Mouse (Mus musculus) limb, embryonic 11.5 days (tissue): Measurements from ENCODE around the gene Cog7. TPM values are rescaled to one million over a fixed set of nuclear protein-coding genes. Genes with fewer than 3 reads are reported as not detected.

Experiments
- ATAC-seq: fragments of 200-750 bp; cut with Nextera tagmentation; 2 replicates; pipeline ENCODE4 v1.8.0; 2017; ENCODE audit warnings: low read depth; ENCODE audit not compliant: insufficient number of reproducible peaks, low FRiP score, low TSS enrichment
- DNase-seq: peaks from one replicate; pipeline ENCODE4 v3.0.0-alpha.2; 2015; ENCODE audit warnings: low spot score
- H3K27ac ChIP-seq: fragments of 300-500 bp; sonication (generic); replicated peaks from 2 replicates; pipeline ENCODE4 v1.5.1; 2014; ENCODE audit warnings: low read depth, mild to moderate bottlenecking, low read length
- H3K27me3 ChIP-seq: fragments of 300-500 bp; sonication (generic); 2 replicates; pipeline ENCODE4 v1.6.1; 2014; ENCODE audit warnings: mild to moderate bottlenecking, low read length, mixed read lengths; ENCODE audit not compliant: control insufficient read depth, insufficient read depth
- H3K36me3 ChIP-seq: fragments of 300-500 bp; sonication (generic); 2 replicates; pipeline ENCODE4 v1.6.1; 2014; ENCODE audit warnings: mild to moderate bottlenecking, low read length, moderate library complexity, mixed read lengths; ENCODE audit not compliant: control insufficient read depth, insufficient read depth
- H3K4me1 ChIP-seq: fragments of 300-500 bp; sonication (generic); 2 replicates; pipeline ENCODE4 v1.6.1; 2014; ENCODE audit warnings: low read length, mixed read lengths; ENCODE audit not compliant: control insufficient read depth, insufficient read depth
- H3K4me2 ChIP-seq: fragments of 300-500 bp; sonication (generic); 2 replicates; pipeline ENCODE4 v1.6.1; 2014; ENCODE audit warnings: low read depth, mild to moderate bottlenecking, moderate library complexity; ENCODE audit not compliant: severe bottlenecking
- H3K4me3 ChIP-seq: fragments of 300-500 bp; sonication (generic); 2 replicates; pipeline ENCODE4 v1.5.1; 2014; ENCODE audit warnings: low read depth, low read length
- H3K9ac ChIP-seq: fragments of 300-500 bp; sonication (generic); 2 replicates; pipeline ENCODE4 v1.6.1; 2014; ENCODE audit warnings: mild to moderate bottlenecking, low read length
- H3K9me3 ChIP-seq: fragments of 300-500 bp; sonication (generic); 2 replicates; pipeline ENCODE4 v1.6.1; 2016; ENCODE audit warnings: low read length; ENCODE audit not compliant: control insufficient read depth
- WGBS: fragments of 180-500 bp; shearing (Covaris S2); extraction: QIAGEN DNeasy Blood & Tissue Kit; methylation state at CpG from one replicate; pipeline ENCODE4 v1.1.7; 2014; 5-methylcytosine and 5-hydroxymethylcytosine counted together
- polyA plus RNA-seq: library from polyadenylated mRNA; unstranded; fragments of >200 nt; fragmentation: Nextera tagmentation; extraction: Ambion mirVana; gene quantifications from 2 replicates; pipeline ENCODE4 v1.2.1, GENCODE M21; 2014

The Cog7 gene
- polyA plus RNA-seq, 1 experiment from 2014 or later: 20.8 TPM

GRCm38 (mm10) chr7:121934346-121934745 lies 47.2 kb downstream of the Cog7 start:
- ATAC-seq: no peak
- WGBS: 93% methylated on average over 2 of the region's 2 CpGs
- H3K27ac ChIP-seq: no peak overlapping the region
- no peaks in the 10 kb centered on the region for H3K27me3 ChIP-seq
- DNase-seq: no peak
- no peaks in the 10 kb centered on the region for H3K9me3 ChIP-seq
- H3K4me1 ChIP-seq: no peaks in the 10 kb centered on the region
- no peak overlapping the region for H3K4me3 ChIP-seq
- no peaks in the 10 kb centered on the region; the same call in 1 of the 2 replicates for H3K36me3 ChIP-seq
- no peak overlapping the region for H3K9ac ChIP-seq
- H3K4me2 ChIP-seq: no peak overlapping the region

DNA sequence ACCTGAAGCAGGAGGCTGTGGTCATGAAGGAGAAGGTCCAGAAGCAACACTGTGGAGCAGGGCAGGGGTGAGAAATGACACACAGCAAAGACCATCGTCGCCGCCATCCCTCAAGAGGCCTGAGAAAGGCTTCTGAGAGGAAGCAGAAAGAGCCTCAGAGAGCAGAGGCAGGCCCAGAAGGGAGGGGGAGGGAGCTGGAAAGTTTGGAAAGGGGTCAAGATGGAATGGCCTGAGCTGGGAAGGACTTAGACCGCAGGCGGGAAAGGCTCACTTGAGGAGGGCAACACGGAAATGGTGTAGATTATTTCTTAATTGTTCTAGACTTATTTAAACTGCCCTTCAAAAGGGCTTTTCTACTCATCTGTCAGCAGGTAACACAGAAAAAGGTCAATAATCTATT lies 47.8 kb downstream of the Cog7 start:
- Histone ChIP-seq H3K4me3 (no peak overlapping the region), H3K27ac (no peak overlapping the region), H3K4me1 (no peaks in the 10 kb centered on the region), H3K4me2 (no peak overlapping the region), H3K9ac (no peak overlapping the region), H3K36me3 (no peaks in the 10 kb centered on the region; the same call in 1 of the 2 replicates), H3K9me3 (no peaks in the 10 kb centered on the region), H3K27me3 (no peaks in the 10 kb centered on the region)
- DNase-seq (no peak), ATAC-seq (no peak)
- WGBS: 78% methylated on average over 6 of the region's 6 CpGs

DNA sequence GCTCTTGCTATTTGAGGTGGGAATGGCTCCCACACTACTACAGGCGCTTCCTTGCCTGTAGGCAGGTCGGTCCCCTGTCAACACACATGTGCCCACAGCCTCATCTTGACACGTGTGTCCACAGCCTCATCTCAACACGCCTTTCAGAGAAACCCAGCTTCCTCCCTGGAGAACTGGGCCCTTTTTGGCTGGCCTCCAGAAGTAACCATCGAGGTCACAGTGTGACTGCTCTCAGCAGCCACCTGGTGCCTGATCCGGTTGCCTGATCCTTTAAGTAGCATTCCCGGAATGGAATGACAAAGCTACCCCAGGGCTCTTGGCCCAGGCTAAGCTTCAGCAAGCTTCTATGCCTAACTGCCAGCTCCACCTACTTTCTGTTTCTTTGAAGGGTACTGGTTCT lies 50.3 kb downstream of the Cog7 start:
- no peak overlapping the region for H3K4me2 ChIP-seq
- ATAC-seq (no peak), DNase-seq (no peak)
- no peak overlapping the region for H3K27ac ChIP-seq
- H3K9me3 ChIP-seq: no peaks in the 10 kb centered on the region
- WGBS: 67% methylated on average over 7 of the region's 7 CpGs
- no peak overlapping the region for H3K4me3 ChIP-seq
- no peak overlapping the region for H3K9ac ChIP-seq
- H3K27me3 ChIP-seq: no peaks in the 10 kb centered on the region
- no peaks in the 10 kb centered on the region; the same call in 1 of the 2 replicates for H3K36me3 ChIP-seq
- H3K4me1 ChIP-seq: no peaks in the 10 kb centered on the region

- 90% methylated on average over 2 of the region's 2 CpGs for WGBS
- Histone ChIP-seq H3K36me3 (no peaks in the 10 kb centered on the region; the same call in 1 of the 2 replicates), H3K4me2 (no peak overlapping the region), H3K4me1 (no peaks in the 10 kb centered on the region), H3K9ac (no peak overlapping the region), H3K27ac (no peak overlapping the region), H3K4me3 (no peak overlapping the region), H3K9me3 (no peaks in the 10 kb centered on the region), H3K27me3 (no peaks in the 10 kb centered on the region)
- no peak for DNase-seq
- ATAC-seq: no peak
Measured at GRCm38 (mm10) chr7:121927882-121928281, 53.6 kb downstream of the Cog7 start.

DNA sequence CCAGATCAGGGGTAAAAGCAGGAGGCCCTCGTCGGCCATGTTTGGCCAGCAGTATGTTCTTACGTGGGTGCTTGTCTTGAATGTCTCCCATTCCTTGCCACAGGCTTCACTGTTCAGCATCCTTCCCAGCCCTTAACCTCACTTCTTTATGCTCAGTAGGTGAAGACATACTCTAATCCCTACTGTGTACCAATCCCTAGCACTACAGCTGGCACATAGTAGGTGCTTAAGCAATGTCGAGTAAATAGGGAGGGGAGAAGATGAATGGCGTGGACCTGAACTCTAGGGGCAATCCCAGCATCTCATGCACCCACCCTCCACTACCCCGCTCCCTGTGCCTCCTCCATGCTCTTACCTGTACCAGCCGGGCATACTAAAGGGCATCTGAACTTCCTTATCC lies 57.1 kb downstream of the Cog7 start:
- H3K4me1 ChIP-seq: no peaks in the 10 kb centered on the region
- H3K4me3 ChIP-seq: no peak overlapping the region
- no peaks in the 10 kb centered on the region for H3K9me3 ChIP-seq
- no peak for DNase-seq
- H3K9ac ChIP-seq: no peak overlapping the region
- H3K36me3 ChIP-seq: no peaks in the 10 kb centered on the region
- no peak overlapping the region for H3K27ac ChIP-seq
- H3K4me2 ChIP-seq: no peak overlapping the region
- WGBS: 95% methylated on average over 7 of the region's 7 CpGs
- ATAC-seq: no peak
- H3K27me3 ChIP-seq: no peaks in the 10 kb centered on the region

DNA sequence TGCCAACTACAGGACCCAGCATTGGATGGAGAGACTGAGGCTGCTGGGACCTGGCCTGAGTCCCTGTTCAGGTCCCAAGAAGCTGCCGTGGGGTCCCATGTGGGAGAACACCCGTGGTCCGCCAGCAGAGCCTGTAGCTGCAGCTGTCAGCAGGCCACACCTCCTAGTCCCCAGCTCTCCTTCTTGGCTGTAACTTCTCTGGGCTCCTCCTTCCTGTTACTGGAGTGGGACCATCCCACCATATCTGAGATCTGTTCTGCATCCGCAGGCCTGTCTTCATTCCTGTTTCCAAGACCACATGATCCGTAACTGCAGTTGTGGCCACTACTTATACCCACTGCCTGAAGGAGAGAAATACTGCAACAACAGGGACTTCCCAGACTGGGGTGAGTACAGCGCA lies 67.6 kb downstream of the Cog7 start:
- H3K4me1 ChIP-seq: no peaks in the 10 kb centered on the region
- H3K9ac ChIP-seq: no peak overlapping the region
- no peak for ATAC-seq
- 80% methylated on average over 6 of the region's 6 CpGs for WGBS
- no peaks in the 10 kb centered on the region for H3K9me3 ChIP-seq
- no peak overlapping the region for H3K4me2 ChIP-seq
- H3K27ac ChIP-seq: no peak overlapping the region
- DNase-seq: no peak
- H3K27me3 ChIP-seq: no peaks in the 10 kb centered on the region
- no peak overlapping the region for H3K4me3 ChIP-seq
- no peaks in the 10 kb centered on the region for H3K36me3 ChIP-seq

- no peak overlapping the region for H3K4me3 ChIP-seq
- H3K4me1 ChIP-seq: no peaks in the 10 kb centered on the region
- WGBS: 78% methylated on average over 8 of the region's 8 CpGs
Measured at GRCm38 (mm10) chr7:121912250-121912649, 69.3 kb downstream of the Cog7 start.

DNA sequence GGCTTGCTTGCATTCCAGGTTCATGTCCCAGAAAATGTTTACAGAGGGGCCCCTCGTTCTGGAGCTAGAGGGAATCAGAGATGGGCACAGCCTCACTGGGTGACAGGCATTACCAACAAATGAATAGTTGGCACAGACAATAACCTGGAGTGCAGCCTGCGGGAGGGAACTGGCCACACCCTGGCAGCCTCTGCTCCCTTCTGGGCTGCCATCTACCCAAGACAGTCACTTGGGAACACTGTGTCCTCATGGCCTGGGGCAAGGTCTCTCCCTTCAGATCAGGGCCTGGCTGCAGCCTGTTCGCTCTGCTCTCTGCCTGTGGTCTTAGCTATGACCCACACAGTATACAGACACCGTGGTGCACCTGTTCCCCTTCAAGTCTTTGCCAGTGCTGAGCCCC lies 74.6 kb downstream of the Cog7 start:
- H3K4me1 ChIP-seq: no peaks in the 10 kb centered on the region
- H3K4me2 ChIP-seq: no peak overlapping the region
- H3K9ac ChIP-seq: no peak overlapping the region
- H3K9me3 ChIP-seq: no peaks in the 10 kb centered on the region
- ATAC-seq: no peak
- no peak for DNase-seq
- no peak overlapping the region for H3K4me3 ChIP-seq
- H3K27me3 ChIP-seq: no peaks in the 10 kb centered on the region
- 82% methylated on average over 4 of the region's 4 CpGs for WGBS
- no peak overlapping the region for H3K27ac ChIP-seq
- no peaks in the 10 kb centered on the region for H3K36me3 ChIP-seq

More at GRCm38 (mm10) chr7:121912250-121912649, 69.3 kb downstream of the Cog7 start:
- Histone ChIP-seq H3K36me3 (no peaks in the 10 kb centered on the region), H3K27me3 (no peaks in the 10 kb centered on the region), H3K27ac (no peak overlapping the region), H3K4me2 (no peak overlapping the region), H3K9ac (no peak overlapping the region), H3K9me3 (no peaks in the 10 kb centered on the region)
- DNase-seq (no peak), ATAC-seq (no peak)

DNA sequence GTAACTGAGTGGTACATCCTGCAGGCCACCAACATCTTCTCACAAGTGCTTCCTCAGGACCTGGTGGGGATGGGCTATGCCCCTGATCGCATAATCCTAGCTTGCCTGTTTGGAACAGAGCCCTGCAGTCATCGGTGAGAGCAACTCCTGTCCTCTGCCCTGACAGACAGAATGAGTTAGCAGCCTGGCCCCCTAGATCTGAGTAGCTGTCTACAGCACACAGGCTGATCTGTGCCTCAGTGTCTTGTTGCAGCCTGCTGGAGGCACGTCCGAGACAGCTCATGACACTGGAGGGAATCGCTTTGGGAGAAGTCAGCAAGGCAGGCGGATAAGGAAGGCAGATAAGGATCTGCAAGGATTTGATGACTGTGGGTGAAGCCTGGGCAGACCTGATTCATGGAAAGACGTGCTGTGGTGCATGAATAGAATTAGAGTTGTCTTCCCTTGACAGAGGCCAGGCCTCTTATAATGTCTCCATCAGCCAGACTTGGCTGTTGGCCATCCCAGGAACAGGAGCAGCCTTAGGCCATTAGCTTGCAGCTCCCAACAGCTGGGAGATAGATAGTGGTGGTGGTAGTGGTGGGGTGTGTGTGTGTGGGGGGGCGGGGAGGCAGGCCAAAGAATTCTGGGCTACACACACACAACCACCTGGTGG lies 78.6 kb downstream of the Cog7 start:
- Histone ChIP-seq H3K9me3 (no peaks in the 10 kb centered on the region), H3K36me3 (no peaks in the 10 kb centered on the region), H3K9ac (no peak overlapping the region), H3K4me2 (no peak overlapping the region), H3K4me1 (no peaks in the 10 kb centered on the region), H3K27me3 (no peaks in the 10 kb centered on the region), H3K27ac (no peak overlapping the region), H3K4me3 (no peak overlapping the region)
- DNase-seq (no peak), ATAC-seq (no peak)
- 67% methylated on average over 8 of the region's 8 CpGs for WGBS
